Mouse (Mus musculus): ENCODE measurements around the gene Gm45233.

DNA sequence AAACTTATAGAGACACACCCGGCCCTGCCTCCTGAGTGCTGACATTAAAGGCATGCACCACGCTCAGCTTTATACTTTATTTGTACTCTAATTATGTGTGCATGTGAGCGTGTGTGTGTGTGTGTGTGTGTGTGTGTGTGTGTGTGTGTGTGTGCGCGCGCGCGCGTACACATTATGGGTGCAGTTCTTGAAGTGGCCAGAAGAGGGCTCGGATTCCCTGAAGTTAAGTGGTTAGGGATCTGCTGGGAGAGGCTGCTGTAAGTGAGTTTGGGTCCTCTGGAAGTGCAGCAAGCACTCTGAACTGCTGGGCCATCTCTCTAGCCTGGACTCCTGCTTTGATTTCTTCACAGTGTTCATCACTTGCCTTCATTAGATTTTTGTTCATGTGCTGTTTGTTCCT, 26.6 kb upstream of the Gm45233 start:
- no peak for TF ChIP-seq CTCF (IDR thresholded peaks at IDR 0.05; ENCODE audit: insufficient read depth, low read length)
- TF ChIP-seq POLR2A (IDR thresholded peaks at IDR 0.05; ENCODE audit: borderline replicate concordance, extremely low read depth, low read depth, low read length): no peak

Data from lung, adult 2 months (tissue).